Mouse (Mus musculus): ENCODE measurements around the gene Dysf.
A peak's percentile ranks its signal among the peaks of the same experiment; 100 is the strongest.

Gene Dysf

GRCm38 (mm10) chr6:84051032-84051431 is 42.6 kb downstream of the Dysf start:
- DNase-seq, result peak; percentile 51

GRCm38 (mm10) chr6:84053874-84054530 is 45.6 kb downstream of the Dysf start:
- DNase-seq, result peak; percentile 61

- DNase-seq, result no peak
These were observed 47.2 kb downstream of the Dysf start for GRCm38 (mm10) chr6:84055619-84056018.

GRCm38 (mm10) chr6:84057216-84057615 is 48.8 kb downstream of the Dysf start:
- DNase-seq, result no peak

GRCm38 (mm10) chr6:84058671-84059141 is 50.3 kb downstream of the Dysf start:
- DNase-seq, result peak; percentile 53

- DNase-seq, result no peak
These were observed 51.5 kb downstream of the Dysf start for GRCm38 (mm10) chr6:84059771-84060414.

GRCm38 (mm10) chr6:84061328-84061727 is 52.9 kb downstream of the Dysf start:
- peak; percentile 73 for DNase-seq

GRCm38 (mm10) chr6:84062541-84062940 is 54.2 kb downstream of the Dysf start:
- DNase-seq, result no peak

- DNase-seq, result no peak
These were observed 59.8 kb downstream of the Dysf start for GRCm38 (mm10) chr6:84068236-84068635.

GRCm38 (mm10) chr6:84070251-84070650 is 61.9 kb downstream of the Dysf start:
- no peak for DNase-seq

GRCm38 (mm10) chr6:84072574-84072973 is 64.2 kb downstream of the Dysf start:
- DNase-seq, result peak; percentile 27

GRCm38 (mm10) chr6:84078172-84078571 is 69.8 kb downstream of the Dysf start:
- DNase-seq, result no peak

GRCm38 (mm10) chr6:84080631-84081030 is 72.2 kb downstream of the Dysf start:
- DNase-seq, result no peak

GRCm38 (mm10) chr6:84084757-84085156 is 76.4 kb downstream of the Dysf start:
- peak; percentile 21 for DNase-seq

GRCm38 (mm10) chr6:84093473-84093872 is 85.1 kb downstream of the Dysf start:
- DNase-seq, result peak; percentile 55

GRCm38 (mm10) chr6:84094536-84094935 is 86.1 kb downstream of the Dysf start:
- DNase-seq, result no peak

- DNase-seq, result peak; percentile 73
These were observed 86.6 kb downstream of the Dysf start for GRCm38 (mm10) chr6:84094998-84095397.

- DNase-seq, result peak; percentile 81
These were observed 87.5 kb downstream of the Dysf start for GRCm38 (mm10) chr6:84095882-84096281.

GRCm38 (mm10) chr6:84102002-84102401 is 93.6 kb downstream of the Dysf start:
- DNase-seq, result no peak

- DNase-seq, result peak; percentile 64
These were observed 97.0 kb downstream of the Dysf start for GRCm38 (mm10) chr6:84105148-84106022.

GRCm38 (mm10) chr6:84106082-84106481 is 97.7 kb downstream of the Dysf start:
- no peak for DNase-seq

- DNase-seq, result no peak
These were observed 102.0 kb downstream of the Dysf start for GRCm38 (mm10) chr6:84110377-84110776.

GRCm38 (mm10) chr6:84111106-84111505 is 102.7 kb downstream of the Dysf start:
- DNase-seq, result no peak
